Mouse (Mus musculus) T-helper 2 cell (primary cell): ENCODE data around the gene B4galt1.

Experiments used
- in situ Hi-C: fragments of 300-600 bp; cut with MboI, MseI; formaldehyde crosslinking; loops from one replicate; pipeline ENCODE4 v1.15.1; 2025; ENCODE audit warnings: high pct_unique_total_duplicates

Gene B4galt1

DNA sequence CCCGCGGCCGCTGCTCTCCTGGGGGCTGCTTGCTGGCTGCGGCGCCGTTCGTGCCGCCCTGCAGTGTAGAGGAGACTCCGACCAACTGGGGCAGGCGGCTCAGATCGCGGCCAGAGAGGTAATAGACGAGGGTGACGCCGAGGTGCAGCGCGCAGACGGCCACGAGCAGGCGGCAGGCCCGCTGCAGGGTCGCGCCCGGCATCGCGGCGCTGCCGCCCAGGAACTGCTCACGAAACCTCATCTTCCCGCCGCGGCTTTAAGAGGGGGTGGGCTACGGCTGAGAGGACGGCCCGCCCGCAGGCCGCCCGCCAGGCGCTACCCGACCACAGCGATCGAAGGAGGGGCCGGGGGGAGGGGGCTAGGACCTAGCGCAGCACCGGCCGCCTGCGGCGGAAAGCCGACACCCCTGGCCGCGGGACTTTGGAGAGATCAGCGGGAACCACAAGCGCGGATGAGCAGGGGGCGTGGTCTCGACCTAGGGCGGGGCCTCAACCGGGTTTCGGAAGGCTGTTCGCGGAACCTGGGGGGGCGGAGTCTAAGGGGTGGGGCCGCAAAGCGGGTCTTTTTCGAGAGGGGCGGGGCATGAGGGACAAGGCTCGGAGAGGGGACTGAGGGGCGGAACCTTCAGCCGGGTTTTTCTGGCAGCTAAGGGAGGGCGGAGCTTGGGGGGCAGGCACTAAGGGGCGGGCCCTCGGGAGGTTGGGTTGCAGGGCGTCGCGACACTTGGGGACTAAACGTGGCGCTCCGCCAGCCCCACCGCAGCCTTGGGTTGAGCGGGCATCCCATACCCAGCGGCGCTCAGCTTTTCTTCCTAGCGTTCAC is at the start of gene B4galt1:
Gene B4galt1 (minus strand): TSS at position 441 of the 822 bp plus-strand sequence.
- in situ Hi-C loops: loop anchor here (5.0 kb wide), 1 partner anchor 81 kb away; no protein-coding TSS in a partner anchor

GRCm38 (mm10) chr4:40900612-40901011 is 46.8 kb upstream of the B4galt1 start:
- in situ Hi-C loops: no loop called here

DNA sequence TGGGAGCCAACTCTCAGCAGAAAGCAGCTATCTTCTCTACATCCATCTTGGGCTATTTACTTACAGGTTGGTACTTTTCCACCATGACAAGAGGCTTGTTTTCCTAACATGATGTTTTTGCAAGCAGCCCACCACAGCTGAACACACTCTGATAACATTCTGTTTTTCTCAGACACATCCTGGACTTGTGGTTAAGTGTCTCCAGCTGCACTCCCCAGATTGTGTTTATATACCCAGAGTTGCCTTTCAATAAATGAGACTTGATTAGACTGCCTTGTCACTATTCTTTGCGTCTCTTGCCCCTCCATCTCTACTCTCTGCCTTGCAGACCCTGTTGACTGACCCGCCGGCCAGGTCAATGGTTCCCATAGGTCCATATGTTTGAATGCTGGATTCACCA is 46.3 kb upstream of the B4galt1 start:
- in situ Hi-C loops: no loop called here

GRCm38 (mm10) chr4:40899264-40899663 is 45.5 kb upstream of the B4galt1 start:
- in situ Hi-C loops: no loop called here

- in situ Hi-C loops: no loop called here
Observed at GRCm38 (mm10) chr4:40898476-40899044, 44.8 kb upstream of the B4galt1 start.

DNA sequence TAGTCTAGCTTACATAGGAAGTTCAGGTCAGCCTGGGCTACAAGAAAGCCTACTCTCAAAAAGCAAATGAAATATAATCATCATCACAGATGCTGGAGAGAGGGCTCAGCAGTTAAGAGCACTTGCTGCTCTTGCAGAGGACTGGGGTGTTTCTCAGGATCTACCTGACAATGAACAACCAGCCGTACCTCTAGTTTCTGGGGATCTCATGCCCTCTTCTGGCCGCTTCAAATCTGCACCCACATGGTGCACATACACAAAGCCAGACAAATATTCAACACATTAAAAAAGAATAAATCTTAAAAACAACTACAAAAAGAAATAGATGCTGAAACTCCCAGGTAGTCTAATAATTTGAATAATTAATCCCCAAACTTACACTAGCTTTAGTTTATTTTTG is 41.8 kb upstream of the B4galt1 start:
- in situ Hi-C loops: no loop called here

- in situ Hi-C loops: no loop called here
Observed at GRCm38 (mm10) chr4:40895118-40895517, 41.3 kb upstream of the B4galt1 start.

DNA sequence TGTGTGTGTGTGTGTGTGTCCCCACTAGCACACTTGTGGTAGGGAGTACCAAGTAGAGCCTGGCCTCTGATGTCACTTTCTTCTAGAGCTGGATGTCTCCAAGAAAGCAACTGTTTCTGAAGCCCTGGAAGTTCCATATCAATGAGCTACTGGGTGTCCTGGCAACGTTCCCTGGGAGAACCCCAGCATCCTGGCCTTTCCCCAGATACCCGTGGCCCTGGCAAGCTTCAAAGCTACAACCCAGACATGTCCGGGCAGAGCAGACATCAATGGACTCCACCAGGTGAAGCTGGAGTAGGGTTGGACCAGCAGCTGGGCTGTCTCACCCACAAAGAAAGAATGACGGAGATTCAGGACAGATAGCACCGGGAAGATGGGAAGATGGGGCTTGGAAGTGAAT is 37.4 kb upstream of the B4galt1 start:
- in situ Hi-C loops: no loop called here

- in situ Hi-C loops: no loop called here
Observed at GRCm38 (mm10) chr4:40889983-40890382, 36.2 kb upstream of the B4galt1 start.

DNA sequence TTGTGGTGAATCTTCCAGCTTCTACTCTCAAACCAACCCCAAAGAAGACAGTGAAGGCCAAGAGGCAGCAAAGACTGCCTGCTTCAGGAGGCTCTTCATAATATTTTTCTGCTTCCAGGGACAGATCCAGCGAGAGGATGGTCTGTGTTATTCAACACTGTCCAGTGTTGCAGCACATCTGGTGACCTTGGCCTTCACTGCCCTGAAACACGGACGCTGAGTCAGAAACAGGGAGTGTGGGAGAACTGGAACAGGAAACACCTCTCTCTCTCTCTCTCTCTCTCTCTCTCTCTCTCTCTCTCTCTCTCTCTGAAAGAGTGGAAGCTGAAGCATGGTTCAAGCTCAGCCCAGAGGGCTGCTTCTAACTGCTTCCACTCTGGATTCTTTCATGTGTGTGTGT is 35.4 kb upstream of the B4galt1 start:
- in situ Hi-C loops: no loop called here

DNA sequence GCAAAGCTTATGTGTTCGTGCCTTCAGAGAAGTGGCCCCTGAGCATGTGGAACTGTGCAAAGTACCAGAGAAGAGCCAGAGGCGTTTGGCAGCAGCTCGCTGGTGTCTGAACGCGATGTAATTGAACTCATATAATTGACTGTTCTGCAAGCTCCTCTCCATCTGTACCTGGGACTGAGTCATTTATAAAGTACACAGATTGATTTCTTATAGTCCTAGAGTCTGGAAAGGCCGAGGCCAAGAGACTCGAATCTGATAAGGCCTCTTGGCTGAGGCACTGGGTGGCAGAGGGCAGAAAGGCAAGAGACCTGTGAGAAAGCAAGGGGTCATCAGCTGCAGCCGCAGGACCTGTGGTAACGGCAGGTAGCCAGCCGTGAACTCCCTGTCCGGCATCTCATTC is 35.0 kb upstream of the B4galt1 start:
- in situ Hi-C loops: no loop called here

GRCm38 (mm10) chr4:40885883-40886282 is 32.1 kb upstream of the B4galt1 start:
- in situ Hi-C loops: no loop called here

- in situ Hi-C loops: no loop called here
Observed at GRCm38 (mm10) chr4:40885166-40885525, 31.3 kb upstream of the B4galt1 start.

DNA sequence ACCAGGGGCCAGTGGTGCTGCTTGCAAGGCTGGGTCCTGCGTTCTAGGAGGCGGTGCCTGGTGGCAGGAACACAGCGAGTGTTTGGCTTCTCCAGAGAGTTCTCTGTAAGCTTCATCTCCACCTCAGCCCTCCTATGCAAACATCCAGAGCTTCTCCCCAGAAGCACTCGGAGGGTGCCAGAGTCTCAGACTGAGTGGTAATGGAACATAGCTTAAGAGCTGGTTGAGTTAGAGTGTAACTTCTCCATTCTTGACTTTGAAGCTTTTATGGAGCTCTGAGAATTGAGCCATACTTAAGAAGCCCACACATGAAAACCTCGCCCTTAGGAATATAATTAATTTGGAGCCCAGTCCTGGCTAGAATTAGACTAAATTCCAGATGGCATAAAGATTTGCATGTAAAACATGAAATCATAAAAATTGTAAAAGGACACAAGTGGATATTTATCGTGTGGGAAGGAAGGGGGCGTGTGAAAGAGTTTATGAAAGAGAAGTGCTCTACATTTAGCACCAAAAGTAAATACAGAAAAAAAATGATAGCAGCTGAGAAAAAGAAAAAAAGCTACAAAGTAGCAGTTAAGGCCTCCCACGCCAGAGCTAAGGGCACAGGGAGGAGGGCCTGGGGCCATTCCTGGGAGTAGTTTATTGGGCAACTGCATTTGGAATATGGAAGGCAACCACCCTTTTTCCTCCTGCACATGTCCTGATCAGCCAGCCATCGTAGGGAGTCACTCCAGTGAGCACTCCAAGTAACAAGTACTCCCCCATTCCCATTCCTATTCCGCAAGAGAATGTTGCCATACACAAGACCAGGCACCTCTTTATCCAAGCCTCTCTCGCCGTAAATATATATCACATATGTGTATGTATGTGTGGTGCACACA is 30.7 kb upstream of the B4galt1 start:
- in situ Hi-C loops: no loop called here

- in situ Hi-C loops: no loop called here
Observed at GRCm38 (mm10) chr4:40883200-40883599, 29.4 kb upstream of the B4galt1 start.

DNA sequence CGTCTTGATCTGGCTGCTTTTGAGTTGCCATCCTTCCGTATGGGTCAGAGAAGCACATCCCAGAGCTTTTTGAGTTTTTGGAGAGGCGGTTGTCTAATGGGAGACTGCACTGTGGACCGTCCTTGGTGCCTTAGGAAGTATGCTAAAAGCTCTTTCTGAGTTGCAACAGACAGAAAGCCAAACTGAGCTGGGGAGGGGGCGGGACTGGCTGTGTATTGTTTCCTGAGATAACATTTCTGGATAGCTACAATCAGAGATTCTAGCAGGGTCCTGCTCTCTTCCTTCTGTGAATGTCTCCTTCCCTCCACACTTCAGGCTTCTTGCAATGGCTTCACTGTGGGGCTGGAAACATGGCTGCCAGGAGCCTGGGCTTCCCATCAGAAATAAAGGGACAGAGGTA is 23.7 kb upstream of the B4galt1 start:
- in situ Hi-C loops: no loop called here

- in situ Hi-C loops: no loop called here
Observed at GRCm38 (mm10) chr4:40876814-40877371, 23.1 kb upstream of the B4galt1 start.

DNA sequence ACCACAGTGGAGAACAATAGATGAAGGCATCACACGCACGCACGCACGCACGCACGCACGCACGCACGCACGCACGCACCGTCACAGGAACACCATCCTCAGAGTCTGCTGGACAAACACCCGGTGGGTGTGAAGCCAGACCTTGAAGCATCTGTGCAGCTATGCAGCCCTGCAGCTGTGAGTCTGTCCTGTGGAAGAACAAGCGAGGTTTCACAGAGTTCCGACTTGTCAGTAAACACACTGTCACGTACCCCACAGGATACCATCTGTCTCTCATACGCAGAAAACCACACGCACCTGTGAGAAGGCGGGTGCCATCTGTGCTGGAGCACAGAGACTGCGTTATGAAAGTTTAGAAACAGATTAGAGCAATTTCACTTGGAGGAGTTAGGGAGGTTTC is 22.0 kb upstream of the B4galt1 start:
- in situ Hi-C loops: no loop called here

GRCm38 (mm10) chr4:40874794-40875552 is 21.2 kb upstream of the B4galt1 start:
- in situ Hi-C loops: no loop called here

DNA sequence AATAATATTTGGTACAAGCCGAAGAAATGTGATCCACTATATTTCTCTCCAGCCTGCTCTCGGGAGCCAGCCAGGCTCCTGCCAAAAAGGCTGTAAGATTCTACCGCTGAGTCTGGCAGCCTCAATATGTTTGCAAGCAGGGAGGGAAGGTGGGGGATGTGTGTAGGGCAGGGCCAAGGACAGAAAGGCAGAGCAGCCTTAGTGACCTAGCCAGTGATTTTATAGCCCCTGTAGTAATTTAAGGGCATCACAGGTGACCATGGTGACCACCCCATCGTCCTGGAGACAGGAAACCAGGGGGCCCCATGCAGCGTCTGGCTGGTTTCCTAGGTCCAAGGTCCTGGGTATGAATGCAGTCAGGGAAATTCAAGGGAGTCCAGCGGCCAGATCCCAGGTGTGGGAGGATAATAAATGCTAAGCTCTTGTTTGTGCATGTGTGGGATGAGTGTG is 20.4 kb upstream of the B4galt1 start:
- in situ Hi-C loops: no loop called here

DNA sequence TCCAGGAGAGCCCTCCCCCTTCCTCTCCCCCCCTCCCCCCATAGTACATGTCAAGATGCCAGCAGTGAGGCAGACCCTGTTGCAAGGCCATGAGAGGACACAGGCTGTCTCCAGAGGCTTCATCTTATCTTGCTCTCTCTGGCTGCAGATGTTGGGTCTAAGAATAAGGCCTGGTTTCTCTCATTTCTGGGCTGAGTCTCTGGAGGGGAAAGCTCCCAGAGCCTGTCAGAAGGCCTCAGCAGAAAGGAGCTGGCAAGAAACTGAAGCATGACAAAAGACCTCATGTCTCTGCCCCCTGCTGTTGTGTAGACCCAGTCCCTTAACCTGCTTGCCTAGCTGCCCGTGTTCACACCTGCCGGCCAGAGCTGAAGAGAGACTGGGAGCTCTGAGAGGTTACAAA is 19.5 kb upstream of the B4galt1 start:
- in situ Hi-C loops: no loop called here
